Mouse (Mus musculus): ENCODE measurements around the gene Runx1.

GRCm38 (mm10) chr16:92707712-92708111 is 118.2 kb downstream of the Runx1 start:
- TF ChIP-seq GATA1 (IDR thresholded peaks at IDR 0.05; ENCODE audit: borderline replicate concordance, low read length) (no peak), FLI1 (IDR thresholded peaks at IDR 0.05; ENCODE audit: low read length) (no peak)

Measured in megakaryocyte, embryonic 14.5 days (primary cell).